Mouse (Mus musculus) intestine, postnatal 0 days (tissue): ENCODE results near the gene H1f0. TPM values are rescaled to one million over a fixed set of nuclear protein-coding genes. Genes with fewer than 3 reads are reported as not detected.
"Not testable (repeated sequence)": the region's sequence is repeated elsewhere in the genome, so short reads cannot be mapped to it uniquely, and the experiment has no call there.

Source experiments
- ATAC-seq: fragments of 200-750 bp; cut with Nextera tagmentation; 2 replicates; pipeline ENCODE4 v1.8.0; 2017; ENCODE audit warnings: mild to moderate bottlenecking, moderate TSS enrichment, moderate library complexity
- H3K27ac ChIP-seq: fragments of 300-500 bp; sonication (generic); 2 replicates; pipeline ENCODE4 v1.5.1; 2014; ENCODE audit warnings: mild to moderate bottlenecking, low read depth, low read length, moderate library complexity
- H3K27me3 ChIP-seq: fragments of 300-500 bp; sonication (generic); replicated peaks from 2 replicates; pipeline ENCODE4 v1.6.1; 2014; ENCODE audit warnings: low read length, mixed read lengths; ENCODE audit not compliant: control insufficient read depth, insufficient read depth
- H3K36me3 ChIP-seq: fragments of 300-500 bp; sonication (generic); 2 replicates; pipeline ENCODE4 v1.6.1; 2014; ENCODE audit warnings: mild to moderate bottlenecking, moderate library complexity; ENCODE audit not compliant: control insufficient read depth, insufficient read depth
- H3K4me1 ChIP-seq: fragments of 300-500 bp; sonication (generic); replicated peaks from 2 replicates; pipeline ENCODE4 v1.6.1; 2014; ENCODE audit warnings: antibody characterized with exemption, low read length, mixed read lengths; ENCODE audit not compliant: control insufficient read depth, insufficient read depth
- H3K4me2 ChIP-seq: fragments of 300-500 bp; sonication (generic); replicated peaks from 2 replicates; pipeline ENCODE4 v1.6.1; 2014; ENCODE audit warnings: low read depth, mild to moderate bottlenecking, moderate library complexity
- H3K4me3 ChIP-seq: fragments of 300-500 bp; sonication (generic); 2 replicates; pipeline ENCODE4 v1.5.1; 2014; ENCODE audit warnings: low read depth, low read length
- H3K9ac ChIP-seq: fragments of 300-500 bp; sonication (generic); 2 replicates; pipeline ENCODE4 v1.6.1; 2014; ENCODE audit warnings: mild to moderate bottlenecking, low read depth, low read length
- H3K9me3 ChIP-seq: fragments of 300-500 bp; sonication (generic); 2 replicates; pipeline ENCODE4 v1.6.1; 2016; ENCODE audit warnings: mixed run types; ENCODE audit not compliant: control insufficient read depth
- CTCF ChIP-seq: sonication (generic); IDR thresholded peaks from 2 replicates; pipeline ENCODE4 v1.5.1; 2016; ENCODE audit warnings: low read depth, mild to moderate bottlenecking, control low read depth, antibody characterized with exemption, moderate library complexity
- WGBS: fragments of 180-500 bp; shearing (Covaris S2); extraction: QIAGEN DNeasy Blood & Tissue Kit; methylation state at CpG from one replicate; pipeline ENCODE4 v1.1.7; 2014; 5-methylcytosine and 5-hydroxymethylcytosine counted together
- polyA plus RNA-seq: library from polyadenylated mRNA; unstranded; fragments of >200 nt; fragmentation: Nextera tagmentation; extraction: Ambion mirVana; gene quantifications from 2 replicates; pipeline ENCODE4 v1.2.1, GENCODE M21; 2015

The H1f0 gene
- polyA plus RNA-seq, 1 experiment from 2014 or later, result 319 TPM

- Histone ChIP-seq H3K4me1 (0 out of 2 replicates have a peak, but pooled peaks cover 2% of the 10 kb centered on the region), H3K4me3 (peak overlapping the region; percentile 84), H3K9ac (peak overlapping the region; percentile 98), H3K36me3 (peaks cover 9% of the 10 kb centered on the region; the same call in 1 of the 2 replicates), H3K4me2 (peak overlapping the region; percentile 75), H3K9me3 (no peaks in the 10 kb centered on the region), H3K27me3 (no peaks in the 10 kb centered on the region), H3K27ac (peak overlapping the region; percentile 46; the same call in 1 of the 2 replicates)
- ATAC-seq, result no peak
- 1% methylated on average over 11 of the region's 11 CpGs for WGBS
- no peak for TF ChIP-seq CTCF
These were observed 1.4 kb downstream of the H1f0 start for GRCm38 (mm10) chr15:79029519-79030241.

GRCm38 (mm10) chr15:79030551-79031435, 2.5 kb downstream of the H1f0 start:
- peak; percentile 24 for TF ChIP-seq CTCF
- peak overlapping the region; percentile 41; the same call in 1 of the 2 replicates for H3K27ac ChIP-seq
- peak; percentile 75 for ATAC-seq
- under 1% methylated on average over 52 of the region's 52 CpGs for WGBS
- H3K4me1 ChIP-seq, result 0 out of 2 replicates have a peak, but pooled peaks cover 2% of the 10 kb centered on the region
- H3K27me3 ChIP-seq, result no peaks in the 10 kb centered on the region
- H3K9ac ChIP-seq, result peak overlapping the region; percentile 98
- H3K4me2 ChIP-seq, result peak overlapping the region; percentile 75
- peaks cover 10% of the 10 kb centered on the region; the same call in 1 of the 2 replicates for H3K36me3 ChIP-seq
- peak overlapping the region; percentile 84 for H3K4me3 ChIP-seq
- H3K9me3 ChIP-seq, result no peaks in the 10 kb centered on the region

- Histone ChIP-seq H3K36me3 (peaks cover 21% of the 10 kb centered on the region), H3K4me2 (peak overlapping the region; percentile 75)
- not testable (repeated sequence) for H3K27me3 ChIP-seq, H3K27ac ChIP-seq, H3K4me1 ChIP-seq, ATAC-seq, H3K9me3 ChIP-seq, H3K9ac ChIP-seq, H3K4me3 ChIP-seq
- 67% methylated on average over 5 of the region's 5 CpGs for WGBS
These were observed 3.7 kb downstream of the H1f0 start for GRCm38 (mm10) chr15:79031908-79032307.

- Histone ChIP-seq H3K4me3 (no peak overlapping the region), H3K27me3 (peaks cover 12% of the 10 kb centered on the region; the same call in 1 of the 2 replicates), H3K4me1 (0 out of 2 replicates have a peak, but pooled peaks cover 3% of the 10 kb centered on the region), H3K27ac (peak overlapping the region; percentile 5; the same call in 1 of the 2 replicates), H3K9ac (no peak overlapping the region), H3K9me3 (no peaks in the 10 kb centered on the region), H3K4me2 (peak overlapping the region; percentile 35), H3K36me3 (peaks cover 27% of the 10 kb centered on the region)
- ATAC-seq, result peak; percentile 46
- peak; percentile 91 for TF ChIP-seq CTCF
- WGBS, result 6% methylated on average over 14 of the region's 14 CpGs
These were observed 9.7 kb downstream of the H1f0 start for GRCm38 (mm10) chr15:79037913-79038328.

GRCm38 (mm10) chr15:79038331-79038730, 10.1 kb downstream of the H1f0 start:
- H3K36me3 ChIP-seq, result peaks cover 27% of the 10 kb centered on the region
- 0 out of 2 replicates have a peak overlapping the region, but pooled peaks have one; percentile 5 for H3K27ac ChIP-seq
- peaks cover 15% of the 10 kb centered on the region; the same call in 1 of the 2 replicates for H3K27me3 ChIP-seq
- 76% methylated on average over 10 of the region's 10 CpGs for WGBS
- peak overlapping the region; percentile 35 for H3K4me2 ChIP-seq
- ATAC-seq, result no peak
- H3K4me1 ChIP-seq, result peaks cover 3% of the 10 kb centered on the region; the same call in 1 of the 2 replicates
- H3K9ac ChIP-seq, result no peak overlapping the region
- H3K4me3 ChIP-seq, result no peak overlapping the region
- TF ChIP-seq CTCF, result no peak
- no peaks in the 10 kb centered on the region for H3K9me3 ChIP-seq

- TF ChIP-seq CTCF, result peak; percentile 100
- Histone ChIP-seq H3K27ac (peak overlapping the region; percentile 52; the same call in 1 of the 2 replicates), H3K4me2 (peak overlapping the region; percentile 18), H3K9me3 (no peaks in the 10 kb centered on the region), H3K4me1 (peaks cover 3% of the 10 kb centered on the region; the same call in 1 of the 2 replicates), H3K9ac (no peak overlapping the region), H3K4me3 (no peak overlapping the region), H3K27me3 (peaks cover 17% of the 10 kb centered on the region; the same call in 1 of the 2 replicates), H3K36me3 (peaks cover 25% of the 10 kb centered on the region)
- ATAC-seq, result peak; percentile 80
- WGBS, result 15% methylated on average over 7 of the region's 7 CpGs
These were observed 10.6 kb downstream of the H1f0 start for GRCm38 (mm10) chr15:79038853-79039252.
